Mouse (Mus musculus) forebrain, embryonic 16.5 days (tissue): ENCODE measurements around the gene Sbf2. TPM values are rescaled to one million over a fixed set of nuclear protein-coding genes. Genes with fewer than 3 reads are reported as not detected.
A peak's percentile ranks its signal among the peaks of the same experiment; 100 is the strongest.
"Not testable (repeated sequence)": the region's sequence is repeated elsewhere in the genome, so short reads cannot be mapped to it uniquely, and the experiment has no call there.

Experiments used
- ATAC-seq: fragments of 200-750 bp; cut with Nextera tagmentation; 2 replicates; pipeline ENCODE4 v1.8.0; 2017; ENCODE audit warnings: mild to moderate bottlenecking, moderate library complexity
- H3K27ac ChIP-seq: fragments of 300-500 bp; sonication (generic); 2 replicates; pipeline ENCODE4 v1.5.1; 2014; ENCODE audit warnings: low read length, control low read depth
- H3K27me3 ChIP-seq: fragments of 300-500 bp; sonication (generic); replicated peaks from 2 replicates; pipeline ENCODE4 v1.6.1; 2014; ENCODE audit warnings: low read length; ENCODE audit not compliant: control insufficient read depth, insufficient read depth
- H3K36me3 ChIP-seq: fragments of 300-500 bp; sonication (generic); 2 replicates; pipeline ENCODE4 v1.6.1; 2014; ENCODE audit not compliant: control insufficient read depth, insufficient read depth
- H3K4me1 ChIP-seq: fragments of 300-500 bp; sonication (generic); replicated peaks from 2 replicates; pipeline ENCODE4 v1.6.1; 2014; ENCODE audit warnings: low read length; ENCODE audit not compliant: control insufficient read depth, insufficient read depth
- H3K4me2 ChIP-seq: fragments of 300-500 bp; sonication (generic); 2 replicates; pipeline ENCODE4 v1.6.1; 2014; ENCODE audit warnings: mild to moderate bottlenecking, low read length, control low read depth
- H3K4me3 ChIP-seq: fragments of 300-500 bp; sonication (generic); replicated peaks from 2 replicates; pipeline ENCODE4 v1.5.1; 2014; ENCODE audit warnings: mild to moderate bottlenecking, low read length, control low read depth
- H3K9ac ChIP-seq: fragments of 300-500 bp; sonication (generic); replicated peaks from 2 replicates; pipeline ENCODE4 v1.6.1; 2014; ENCODE audit warnings: low read depth, low read length, control low read depth
- H3K9me3 ChIP-seq: fragments of 300-500 bp; sonication (generic); 2 replicates; pipeline ENCODE4 v1.6.1; 2016; ENCODE audit warnings: low read length; ENCODE audit not compliant: control insufficient read depth
- WGBS: fragments of 180-500 bp; shearing (Covaris S2); extraction: QIAGEN DNeasy Blood & Tissue Kit; methylation state at CpG from one replicate; pipeline ENCODE4 v1.1.7; 2014; 5-methylcytosine and 5-hydroxymethylcytosine counted together
- polyA plus RNA-seq: library from polyadenylated mRNA; unstranded; fragments of >200 nt; fragmentation: Nextera tagmentation; extraction: Ambion mirVana; gene quantifications from 2 replicates; pipeline ENCODE4 v1.2.1, GENCODE M21; 2015

Gene Sbf2
- polyA plus RNA-seq, 1 experiment from 2014 or later = 75.7 TPM

- H3K36me3 ChIP-seq = no peaks in the 10 kb centered on the region
- H3K27me3 ChIP-seq = no peaks in the 10 kb centered on the region
- ATAC-seq = no peak
- H3K4me2 ChIP-seq = no peak overlapping the region
- H3K9me3 ChIP-seq = no peaks in the 10 kb centered on the region
- H3K4me1 ChIP-seq = no peaks in the 10 kb centered on the region
- no peak overlapping the region for H3K4me3 ChIP-seq
- H3K27ac ChIP-seq = no peak overlapping the region
- no peak overlapping the region for H3K9ac ChIP-seq
- WGBS = 92% methylated on average over 1 of the region's 1 CpGs
Measured at GRCm38 (mm10) chr7:110555260-110555659, 59.5 kb downstream of the Sbf2 start.

- no peak overlapping the region for H3K9ac ChIP-seq
- H3K4me1 ChIP-seq = no peaks in the 10 kb centered on the region
- H3K27me3 ChIP-seq = no peaks in the 10 kb centered on the region
- H3K4me2 ChIP-seq = no peak overlapping the region
- no peaks in the 10 kb centered on the region for H3K36me3 ChIP-seq
- H3K9me3 ChIP-seq = no peaks in the 10 kb centered on the region
- ATAC-seq = no peak
- no peak overlapping the region for H3K27ac ChIP-seq
- H3K4me3 ChIP-seq = no peak overlapping the region
- WGBS = 95% methylated on average over 1 of the region's 1 CpGs
Measured at GRCm38 (mm10) chr7:110548268-110548667, 66.5 kb downstream of the Sbf2 start.

- H3K27me3 ChIP-seq = no peaks in the 10 kb centered on the region
- H3K4me2 ChIP-seq = no peak overlapping the region
- no peaks in the 10 kb centered on the region for H3K9me3 ChIP-seq
- 0 out of 2 replicates have a peak, but pooled peaks cover 2% of the 10 kb centered on the region for H3K4me1 ChIP-seq
- no peak for ATAC-seq
- WGBS = 94% methylated on average over 6 of the region's 6 CpGs
- no peaks in the 10 kb centered on the region for H3K36me3 ChIP-seq
- no peak overlapping the region for H3K9ac ChIP-seq
- no peak overlapping the region for H3K27ac ChIP-seq
- no peak overlapping the region for H3K4me3 ChIP-seq
Measured at GRCm38 (mm10) chr7:110543341-110543740, 71.4 kb downstream of the Sbf2 start.

GRCm38 (mm10) chr7:110539266-110539665 lies 75.5 kb downstream of the Sbf2 start:
- Histone ChIP-seq H3K4me2 (no peak overlapping the region), H3K9me3 (no peaks in the 10 kb centered on the region), H3K27me3 (no peaks in the 10 kb centered on the region), H3K27ac (no peak overlapping the region), H3K36me3 (no peaks in the 10 kb centered on the region), H3K4me3 (no peak overlapping the region), H3K4me1 (0 out of 2 replicates have a peak, but pooled peaks cover 2% of the 10 kb centered on the region), H3K9ac (no peak overlapping the region)
- WGBS = 61% methylated on average over 2 of the region's 2 CpGs
- ATAC-seq = no peak

- not testable (repeated sequence) for H3K9ac ChIP-seq, H3K27me3 ChIP-seq, H3K9me3 ChIP-seq, H3K36me3 ChIP-seq, ATAC-seq, H3K4me1 ChIP-seq, H3K27ac ChIP-seq, H3K4me2 ChIP-seq, H3K4me3 ChIP-seq
Measured at GRCm38 (mm10) chr7:110530295-110530694, 84.4 kb downstream of the Sbf2 start.

- Histone ChIP-seq H3K9ac (no peak overlapping the region), H3K4me3 (no peak overlapping the region), H3K9me3 (no peaks in the 10 kb centered on the region), H3K27me3 (no peaks in the 10 kb centered on the region), H3K4me1 (no peaks in the 10 kb centered on the region), H3K36me3 (no peaks in the 10 kb centered on the region), H3K4me2 (no peak overlapping the region), H3K27ac (no peak overlapping the region)
- WGBS = 11% methylated on average over 1 of the region's 1 CpGs
- ATAC-seq = no peak
Measured at GRCm38 (mm10) chr7:110525090-110525775, 89.5 kb downstream of the Sbf2 start.

GRCm38 (mm10) chr7:110516241-110517220 lies 98.2 kb downstream of the Sbf2 start:
- H3K27ac ChIP-seq = no peak overlapping the region
- WGBS = 80% methylated on average over 2 of the region's 2 CpGs
- no peaks in the 10 kb centered on the region for H3K4me1 ChIP-seq
- H3K36me3 ChIP-seq = no peaks in the 10 kb centered on the region
- H3K9ac ChIP-seq = no peak overlapping the region
- H3K9me3 ChIP-seq = no peaks in the 10 kb centered on the region
- peak; percentile 72 for ATAC-seq
- no peaks in the 10 kb centered on the region for H3K27me3 ChIP-seq
- no peak overlapping the region for H3K4me3 ChIP-seq
- H3K4me2 ChIP-seq = no peak overlapping the region

GRCm38 (mm10) chr7:110514131-110514530 lies 100.6 kb downstream of the Sbf2 start:
- Histone ChIP-seq H3K4me3 (no peak overlapping the region), H3K36me3 (no peaks in the 10 kb centered on the region), H3K27ac (no peak overlapping the region), H3K4me2 (no peak overlapping the region), H3K9me3 (no peaks in the 10 kb centered on the region), H3K4me1 (no peaks in the 10 kb centered on the region), H3K9ac (no peak overlapping the region), H3K27me3 (no peaks in the 10 kb centered on the region)
- no peak for ATAC-seq

GRCm38 (mm10) chr7:110498653-110499052 lies 116.1 kb downstream of the Sbf2 start:
- no peak overlapping the region for H3K4me2 ChIP-seq
- no peaks in the 10 kb centered on the region for H3K4me1 ChIP-seq
- no peaks in the 10 kb centered on the region for H3K27me3 ChIP-seq
- H3K27ac ChIP-seq = no peak overlapping the region
- H3K36me3 ChIP-seq = no peaks in the 10 kb centered on the region
- H3K9ac ChIP-seq = no peak overlapping the region
- WGBS = 65% methylated on average over 1 of the region's 1 CpGs
- ATAC-seq = no peak
- H3K9me3 ChIP-seq = 0 out of 2 replicates have a peak, but pooled peaks cover 4% of the 10 kb centered on the region
- no peak overlapping the region for H3K4me3 ChIP-seq
